Mouse (Mus musculus) right cerebral cortex, postnatal 4 days (tissue): Measurements from ENCODE around the gene Rph3a.

Experiments
- DNase-seq: peaks from one replicate; pipeline ENCODE4 v3.0.0-alpha.2; 2022

Rph3a gene

GRCm38 (mm10) chr5:121009811-121010569, at the start of gene Rph3a:
Gene Rph3a (minus strand): TSS chr5:121010092.
- DNase-seq = no peak

- DNase-seq = no peak
These were observed 48.4 kb upstream of the Rph3a start for GRCm38 (mm10) chr5:121058261-121058660.

DNA sequence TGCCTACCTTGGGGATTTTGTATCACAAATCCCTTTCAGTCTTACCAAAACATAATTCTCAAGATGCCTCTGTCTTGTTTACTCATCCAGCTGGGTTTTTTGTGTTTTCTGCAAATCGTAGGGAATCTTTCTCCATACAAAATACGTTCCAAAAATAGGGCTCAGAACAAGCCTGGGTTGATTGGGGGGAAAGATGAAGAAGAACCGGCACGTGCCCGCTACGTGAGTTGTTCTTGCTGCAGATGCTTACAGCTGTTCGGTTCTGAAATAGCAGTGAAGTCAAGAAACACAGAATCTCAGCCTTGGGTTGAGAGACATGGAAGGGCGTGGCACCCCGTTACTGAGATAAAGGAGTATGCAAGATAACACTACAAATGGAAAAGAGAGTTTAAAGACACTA, 44.0 kb upstream of the Rph3a start:
- DNase-seq = no peak

DNA sequence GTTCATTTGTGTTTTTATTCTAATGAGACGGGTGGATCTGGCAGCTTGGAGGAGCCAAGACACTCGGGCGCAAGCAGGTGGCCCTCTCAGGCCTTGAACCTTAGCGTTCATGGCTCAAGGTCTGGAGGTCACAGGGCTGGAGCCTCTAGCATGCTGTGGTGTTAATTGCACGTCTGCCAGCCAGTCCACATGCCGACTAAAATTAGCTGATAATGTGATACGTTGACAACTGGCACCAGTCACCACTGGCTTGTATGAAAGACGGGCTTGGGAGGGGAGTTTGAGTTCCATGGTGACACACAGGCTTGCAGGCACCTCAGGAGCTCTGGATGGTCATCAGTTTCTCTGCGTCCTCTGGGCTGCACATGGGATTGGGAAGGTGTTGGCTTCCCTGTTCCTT, 31.9 kb upstream of the Rph3a start:
- no peak for DNase-seq

DNA sequence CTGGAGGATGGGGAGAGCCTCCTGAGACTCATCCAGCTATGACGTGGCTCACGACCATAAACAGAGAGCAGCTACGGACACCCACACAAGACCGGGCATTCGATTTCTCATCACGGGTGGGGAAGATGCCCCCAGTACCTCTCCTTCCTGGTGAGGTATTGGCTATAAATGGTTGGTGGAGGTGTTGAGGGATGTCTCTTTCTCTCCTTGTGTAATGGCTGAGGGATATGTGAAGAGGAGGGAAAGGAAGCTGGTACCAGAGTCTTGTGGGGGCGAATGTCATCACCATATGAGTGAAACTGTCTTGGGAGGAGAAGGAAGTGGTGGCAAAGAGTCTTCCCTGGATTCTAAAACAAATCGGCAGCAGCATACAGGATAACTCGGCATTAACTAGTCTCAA, 29.6 kb upstream of the Rph3a start:
- DNase-seq = no peak

DNA sequence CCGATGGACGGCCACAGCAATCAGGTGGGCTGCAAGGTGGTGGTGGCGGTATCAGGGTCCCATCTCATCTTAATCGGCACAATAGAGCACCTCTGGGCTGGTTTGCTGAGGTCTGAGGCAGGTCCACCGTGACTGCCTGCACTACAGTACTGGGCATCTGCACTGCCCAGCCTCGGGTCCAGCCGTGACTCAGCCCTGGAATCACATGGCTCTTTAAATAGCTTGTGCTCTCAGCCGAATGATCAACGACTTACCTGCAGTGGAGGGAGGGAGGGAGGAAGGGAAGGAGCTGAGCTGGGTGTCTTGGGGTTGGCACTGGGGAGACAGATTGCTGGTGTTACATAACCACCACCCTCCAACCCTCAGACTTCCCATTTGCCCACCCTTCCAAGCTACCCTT, 20.3 kb upstream of the Rph3a start:
- no peak for DNase-seq

DNA sequence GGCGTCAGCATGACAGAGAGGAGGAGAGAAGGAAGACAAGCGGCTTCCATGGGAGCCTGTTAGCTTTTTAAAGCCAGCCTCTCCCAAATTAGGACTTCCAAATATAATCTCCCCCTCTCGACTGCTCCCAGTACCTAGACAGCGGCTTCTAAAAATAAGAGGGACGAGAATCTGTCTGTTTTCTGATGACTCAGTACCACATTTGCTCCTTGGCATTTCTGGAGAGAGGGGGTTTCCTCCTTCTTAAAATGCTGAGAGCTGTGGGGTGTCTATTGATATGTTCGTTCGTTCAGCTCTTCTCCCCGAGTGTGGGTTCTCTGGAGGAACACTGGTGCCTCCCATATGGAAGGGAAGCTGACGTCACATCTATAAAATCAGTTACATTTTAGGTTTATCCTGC, 9.6 kb upstream of the Rph3a start:
- DNase-seq = no peak

DNA sequence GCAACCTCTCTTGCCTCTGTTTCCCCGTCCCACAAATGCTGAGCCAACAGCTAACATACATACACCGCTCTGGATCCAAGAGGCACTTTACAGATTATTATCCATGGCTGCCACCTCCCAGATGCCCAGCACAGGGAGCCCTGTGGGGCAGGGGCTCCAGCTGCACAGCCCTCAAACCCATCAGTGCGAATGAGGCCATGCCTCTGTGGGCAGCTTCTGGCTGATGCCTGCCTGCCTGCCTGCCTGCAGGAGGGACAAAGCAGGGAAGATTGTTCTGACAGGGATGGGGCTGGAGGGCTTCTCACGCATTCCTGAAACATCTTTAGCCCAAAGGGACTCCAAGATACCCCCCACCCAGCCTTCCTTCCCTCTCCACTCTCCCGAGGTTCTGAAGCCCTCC, 7.8 kb upstream of the Rph3a start:
- DNase-seq = no peak

DNA sequence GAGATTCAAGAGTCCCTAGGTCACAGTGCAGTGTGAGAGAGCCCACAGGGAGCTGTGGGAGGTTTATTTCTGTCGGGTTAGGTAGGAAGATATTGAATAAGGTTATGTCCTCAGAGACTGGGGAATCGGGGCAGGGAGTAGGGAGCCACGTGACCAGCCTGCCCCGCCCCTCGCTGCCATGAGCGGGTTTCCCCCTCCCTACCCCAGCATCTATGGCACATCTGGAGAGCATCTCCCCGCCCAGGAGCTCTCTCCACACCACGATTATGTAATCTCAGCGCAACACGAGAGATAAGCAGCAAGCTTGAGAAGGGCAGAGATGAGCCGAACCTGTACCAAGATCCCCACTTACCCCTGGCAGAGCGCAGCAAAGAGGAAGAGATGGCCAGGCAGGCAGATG, 6.5 kb upstream of the Rph3a start:
- DNase-seq = no peak

DNA sequence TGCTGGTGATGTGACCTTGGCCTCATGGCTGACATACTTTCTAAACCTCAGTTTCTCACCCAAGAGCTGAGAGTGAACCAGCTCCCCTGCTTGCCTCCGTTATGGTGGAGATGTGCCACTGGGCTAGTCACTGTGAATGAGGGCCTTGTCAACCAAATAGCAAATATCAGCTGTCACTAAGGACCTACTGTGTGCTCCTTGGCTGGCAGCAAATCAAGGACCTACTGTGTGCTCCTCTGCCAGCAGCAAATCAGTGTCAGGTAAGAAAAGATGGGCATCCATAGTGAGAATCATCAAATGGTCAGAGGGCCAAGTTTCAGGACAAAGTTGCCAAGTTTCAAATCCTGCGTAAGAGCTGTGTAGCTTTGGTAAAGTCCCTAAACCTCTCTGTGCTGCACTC, 4.6 kb upstream of the Rph3a start:
- DNase-seq = no peak

GRCm38 (mm10) chr5:121011962-121012361, 2.1 kb upstream of the Rph3a start:
- DNase-seq = no peak

GRCm38 (mm10) chr5:121009406-121009805, 486 bp downstream of the Rph3a start:
- peak; percentile 69 for DNase-seq

GRCm38 (mm10) chr5:121008411-121009239, 1.3 kb downstream of the Rph3a start:
- peak; percentile 53 for DNase-seq

GRCm38 (mm10) chr5:121007563-121007962, 2.3 kb downstream of the Rph3a start:
- no peak for DNase-seq

GRCm38 (mm10) chr5:121007130-121007529, 2.8 kb downstream of the Rph3a start:
- DNase-seq = no peak

GRCm38 (mm10) chr5:121006176-121006575, 3.7 kb downstream of the Rph3a start:
- DNase-seq = no peak

- DNase-seq = no peak
These were observed 6.1 kb downstream of the Rph3a start for GRCm38 (mm10) chr5:121003781-121004180.

DNA sequence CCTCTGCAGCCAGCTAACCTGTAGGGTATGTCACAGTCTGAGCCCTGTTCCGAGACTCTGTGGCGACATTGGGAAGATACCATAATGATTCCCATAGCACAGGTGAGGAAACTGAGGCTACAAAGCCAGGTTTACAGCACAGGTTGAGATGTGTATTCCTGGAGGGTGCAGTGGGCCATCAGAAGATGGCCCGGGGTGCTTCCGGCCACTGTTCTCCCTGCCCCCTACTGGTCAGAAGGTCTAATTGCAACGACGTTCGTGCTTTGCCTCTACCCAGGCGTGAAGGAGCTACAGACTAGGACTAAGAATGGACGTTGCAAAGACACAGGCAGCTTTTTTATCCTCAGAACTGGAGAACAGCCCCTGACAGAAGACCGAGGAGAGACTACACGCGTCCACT, 10.3 kb downstream of the Rph3a start:
- DNase-seq = no peak

DNA sequence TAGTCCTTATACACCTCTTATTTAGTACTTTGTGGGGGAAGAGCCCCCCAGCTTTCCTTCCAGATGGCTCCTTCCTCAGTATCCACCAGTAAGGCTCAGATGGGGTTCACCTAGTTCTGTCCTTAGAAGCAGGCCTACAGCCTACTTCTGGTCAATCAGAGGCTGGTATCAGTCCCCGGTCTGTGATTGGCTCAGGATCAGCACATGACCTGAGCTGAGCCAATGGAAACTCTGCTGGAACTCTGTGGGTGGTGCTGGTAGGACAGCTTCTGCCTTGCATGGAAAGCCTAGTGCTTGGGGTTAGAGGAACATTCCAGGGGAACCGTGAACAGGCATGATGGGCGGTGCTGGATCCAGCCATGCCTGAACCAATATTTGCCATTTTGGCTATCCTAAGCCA, 21.5 kb downstream of the Rph3a start:
- no peak for DNase-seq

GRCm38 (mm10) chr5:120983029-120983428, 26.9 kb downstream of the Rph3a start:
- no peak for DNase-seq

DNA sequence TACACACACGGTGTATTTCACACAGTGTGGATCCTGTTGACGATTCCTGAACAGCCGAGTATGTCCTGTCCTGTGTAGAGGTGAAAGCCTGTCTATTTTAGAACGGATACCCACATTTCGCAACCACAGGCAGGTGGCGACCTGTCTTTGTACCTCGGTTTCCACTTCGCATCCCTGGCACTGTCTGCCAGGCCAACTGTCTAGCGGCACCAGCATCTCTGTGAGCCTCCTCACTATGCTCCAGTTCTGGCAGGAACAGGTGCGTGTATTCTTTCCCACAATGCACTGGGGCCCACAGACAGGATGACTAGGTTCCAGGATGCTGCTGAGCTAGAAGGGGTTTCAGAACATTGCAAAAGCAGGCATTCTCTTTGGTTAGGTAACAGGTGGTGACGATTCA, 28.7 kb downstream of the Rph3a start:
- DNase-seq = no peak

DNA sequence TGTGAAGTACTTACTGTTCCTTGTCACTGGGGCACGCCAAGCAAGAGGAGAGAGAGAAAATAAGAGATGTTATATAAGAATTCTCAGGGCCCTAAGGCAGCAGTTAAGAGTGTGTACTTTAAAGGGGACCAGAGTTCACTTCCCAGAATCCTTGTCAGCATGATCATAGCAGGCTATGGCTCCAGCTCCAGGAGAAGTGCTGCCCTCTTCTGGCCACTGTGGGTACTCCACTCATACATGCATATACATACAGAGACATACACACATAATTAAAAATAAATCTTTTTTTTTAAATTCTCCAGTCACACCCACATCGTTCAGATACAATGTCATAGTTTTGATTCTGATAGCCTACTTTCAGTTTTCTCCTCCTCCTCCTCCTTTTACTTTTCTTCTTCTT, 29.8 kb downstream of the Rph3a start:
- DNase-seq = no peak

DNA sequence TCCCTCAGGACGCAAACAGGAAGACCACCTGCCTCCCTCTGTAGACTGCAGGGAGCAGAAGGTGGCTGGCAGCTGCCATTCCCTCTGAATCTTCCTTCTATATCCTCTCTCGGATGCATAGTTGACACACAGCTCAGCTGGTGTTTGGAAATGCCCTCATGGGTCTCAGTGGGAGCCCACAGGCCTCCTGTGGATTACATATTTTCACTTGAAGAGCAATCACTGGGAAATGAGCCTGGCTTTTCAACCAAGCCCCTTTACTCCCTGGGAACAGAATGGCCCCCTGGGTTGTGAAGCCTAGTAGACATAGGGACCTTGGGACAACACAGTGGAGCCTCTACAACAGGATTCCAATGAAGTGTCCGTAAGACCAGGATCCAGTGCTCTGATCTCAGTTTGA, 33.8 kb downstream of the Rph3a start:
- no peak for DNase-seq

DNA sequence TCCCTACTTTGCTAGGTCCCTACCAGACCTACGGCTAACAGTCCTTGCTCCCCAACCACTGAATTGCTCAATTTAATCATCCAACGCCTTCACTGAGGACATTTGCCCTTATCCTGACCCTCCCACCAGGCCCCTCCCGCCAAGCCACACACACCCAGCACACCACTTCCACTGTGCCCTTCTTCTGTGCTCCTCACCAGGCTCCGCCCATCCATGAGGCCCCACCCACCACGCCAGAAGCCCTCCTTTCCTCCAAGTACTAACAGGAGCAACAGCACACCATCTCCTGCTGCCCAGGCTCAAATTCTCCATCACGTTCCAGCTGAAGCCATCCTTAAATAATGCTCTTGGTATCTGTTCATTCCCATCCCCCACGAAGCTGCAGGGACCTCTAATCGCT, 35.4 kb downstream of the Rph3a start:
- DNase-seq = no peak
